Mouse (Mus musculus) telencephalon, adult 2 months (tissue): ENCODE measurements around the gene Gap43.
"Not testable (repeated sequence)": the region's sequence is repeated elsewhere in the genome, so short reads cannot be mapped to it uniquely, and the experiment has no call there.

Experiments used
- DNase-seq: peaks from one replicate; pipeline ENCODE4 v3.0.0-alpha.2; 2011; ENCODE audit warnings: low read depth, low spot score

Gap43 gene

DNA sequence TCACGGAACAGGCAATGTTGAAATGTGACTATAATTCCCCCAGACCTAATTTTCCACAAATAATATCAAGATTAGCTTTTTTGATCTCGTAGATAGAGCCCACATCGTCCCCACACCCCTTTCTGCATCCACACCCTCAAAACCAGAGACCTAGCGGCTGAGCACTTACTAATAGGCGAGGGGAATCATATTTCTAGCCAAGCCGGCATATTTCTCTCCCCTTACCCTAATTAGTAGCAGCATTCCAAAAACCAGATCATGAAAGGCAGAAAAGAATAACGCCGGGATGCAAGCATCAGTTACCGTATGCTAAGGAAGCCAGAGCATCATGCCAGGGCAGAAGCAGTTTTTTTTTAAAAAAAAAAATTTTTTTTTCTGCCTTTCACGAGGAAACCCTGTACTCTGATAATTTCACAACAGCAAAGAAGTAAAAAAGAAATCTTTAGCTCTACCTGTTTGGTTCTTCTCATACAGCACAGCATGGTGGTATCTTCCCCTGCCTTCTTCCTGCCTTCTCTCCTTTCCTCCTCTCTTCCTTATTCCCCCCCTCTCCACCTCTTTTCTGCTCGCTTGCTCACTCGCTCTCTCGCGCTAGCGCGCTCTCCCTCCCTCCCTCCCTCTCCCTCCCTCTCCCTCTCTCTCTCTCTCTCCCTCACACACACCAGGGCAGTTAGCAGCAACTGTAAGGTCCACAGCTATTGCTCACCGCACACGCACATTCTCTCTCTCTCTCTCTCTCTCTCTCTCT is at the start of gene Gap43:
Gene Gap43 (minus strand): TSS at position 631 of the 748 bp plus-strand sequence.
- DNase-seq = peak; percentile 52

DNA sequence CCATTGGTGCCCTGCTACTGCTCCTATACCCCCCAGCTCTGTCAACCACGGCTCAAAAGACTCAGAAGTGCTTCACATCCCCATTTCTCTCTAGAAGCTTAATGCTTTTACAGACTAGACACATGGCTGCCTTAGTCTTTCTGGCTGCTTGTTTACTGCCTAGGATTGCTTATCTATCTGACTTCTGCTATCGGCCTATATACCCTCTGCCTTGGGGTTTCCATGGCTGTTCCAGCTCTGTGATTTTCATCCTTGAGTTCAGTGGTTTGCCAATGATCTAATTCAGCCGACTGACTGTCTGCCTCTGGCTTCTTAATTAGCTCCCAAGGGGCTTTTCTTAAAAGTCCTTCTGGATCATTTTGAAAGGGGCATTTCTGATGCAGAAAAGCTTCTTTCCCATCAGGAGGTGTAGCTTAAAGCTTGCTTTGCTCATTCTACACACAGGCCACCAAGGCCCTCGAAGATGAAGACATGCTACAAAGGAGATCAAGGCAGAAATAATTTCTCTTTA is 40.9 kb upstream of the Gap43 start:
- no peak for DNase-seq

DNA sequence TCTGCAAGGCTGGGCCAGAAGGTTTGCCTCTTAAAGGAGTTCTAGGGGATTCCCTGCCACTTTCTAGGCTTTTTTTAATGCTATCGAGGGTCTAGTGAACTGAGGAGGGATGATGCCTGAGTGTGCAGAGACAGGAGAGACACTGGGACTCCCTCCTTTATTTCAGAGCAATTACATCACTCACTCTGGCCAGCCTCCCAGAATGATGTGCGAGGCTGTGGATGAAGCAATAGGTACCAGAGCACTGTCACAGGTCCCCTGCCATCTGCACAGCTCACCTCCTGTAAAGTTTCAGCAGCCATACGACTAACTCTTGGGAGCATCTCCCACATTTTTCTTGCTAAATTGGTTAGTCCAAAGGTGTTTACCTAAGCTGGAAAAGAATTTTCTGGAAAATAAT is 40.2 kb upstream of the Gap43 start:
- DNase-seq = no peak

DNA sequence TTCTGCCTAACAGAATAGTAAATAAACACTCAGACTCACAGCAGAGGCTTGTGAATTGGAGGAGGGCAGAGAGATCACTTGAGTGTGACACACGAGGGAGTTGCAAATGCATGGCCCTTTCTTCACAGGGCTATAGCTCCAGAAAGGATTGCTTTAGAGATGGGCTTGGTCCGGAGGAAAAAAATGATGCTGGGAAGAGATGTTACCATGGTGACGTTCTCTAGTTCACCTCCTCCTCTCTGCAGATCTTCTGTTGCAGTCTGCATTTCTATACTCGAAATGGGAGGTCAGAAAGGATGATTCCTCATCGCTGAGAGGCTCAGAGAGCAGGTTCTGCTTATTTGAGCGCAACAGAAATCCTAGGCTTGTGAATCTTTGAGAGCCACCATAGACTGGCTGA is 29.7 kb upstream of the Gap43 start:
- peak; percentile 54 for DNase-seq

DNA sequence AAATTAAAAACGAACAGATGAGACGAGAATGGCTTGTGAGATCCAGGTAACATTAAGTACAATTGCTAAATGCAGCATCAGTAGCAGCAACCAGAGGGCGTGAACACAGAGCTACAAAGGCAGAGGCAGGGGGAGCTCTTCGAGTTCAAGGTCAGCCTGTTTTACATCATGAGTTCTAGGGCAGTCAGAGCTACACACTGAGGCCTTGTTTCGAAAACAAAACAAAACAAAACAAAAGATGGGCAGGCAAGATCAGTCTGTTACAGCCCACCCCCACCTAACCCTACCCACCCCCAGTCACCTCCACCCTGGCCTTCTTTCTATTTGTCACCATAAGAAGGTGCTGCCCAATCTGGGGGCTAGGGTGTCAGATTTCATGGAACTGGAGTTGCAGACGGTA is 28.9 kb upstream of the Gap43 start:
- DNase-seq = no peak

DNA sequence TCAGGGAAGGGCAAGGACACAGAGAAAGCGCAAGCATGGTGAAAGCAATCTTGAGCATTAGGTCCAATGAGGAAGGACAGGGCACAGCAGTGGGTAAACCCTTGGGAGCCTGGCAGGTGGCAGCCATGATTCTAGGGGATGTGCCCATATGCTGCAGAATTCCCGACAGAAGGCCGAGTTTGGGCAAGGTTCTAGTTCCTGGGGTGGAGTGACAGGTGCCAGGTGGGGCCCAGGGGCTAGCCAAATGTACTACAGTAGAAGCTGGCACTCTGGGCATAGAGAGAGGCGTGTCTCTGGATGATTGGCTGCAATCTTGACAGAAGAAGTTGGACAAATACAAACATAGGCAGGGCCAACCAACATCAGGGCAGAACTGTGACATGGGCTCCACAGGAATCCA is 19.6 kb upstream of the Gap43 start:
- no peak for DNase-seq

DNA sequence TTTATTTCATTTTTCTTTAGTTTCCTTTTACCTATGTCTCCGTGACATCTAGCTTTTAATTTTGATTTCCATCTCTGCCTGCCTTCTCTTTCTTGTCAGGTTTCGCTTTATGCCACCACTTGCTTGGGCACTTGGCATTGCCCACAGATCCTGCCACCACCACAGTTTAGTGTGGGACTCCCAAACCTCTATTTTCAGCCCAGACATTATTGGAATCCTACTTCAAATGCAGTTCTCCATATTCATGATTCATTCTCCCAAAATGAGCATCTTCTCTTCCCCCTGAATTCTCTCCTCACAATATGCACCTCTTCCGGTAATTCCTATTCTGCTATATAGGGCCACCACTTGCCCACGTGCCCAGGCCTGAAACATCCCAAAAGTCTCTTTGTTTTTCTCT is 17.6 kb upstream of the Gap43 start:
- DNase-seq = no peak

DNA sequence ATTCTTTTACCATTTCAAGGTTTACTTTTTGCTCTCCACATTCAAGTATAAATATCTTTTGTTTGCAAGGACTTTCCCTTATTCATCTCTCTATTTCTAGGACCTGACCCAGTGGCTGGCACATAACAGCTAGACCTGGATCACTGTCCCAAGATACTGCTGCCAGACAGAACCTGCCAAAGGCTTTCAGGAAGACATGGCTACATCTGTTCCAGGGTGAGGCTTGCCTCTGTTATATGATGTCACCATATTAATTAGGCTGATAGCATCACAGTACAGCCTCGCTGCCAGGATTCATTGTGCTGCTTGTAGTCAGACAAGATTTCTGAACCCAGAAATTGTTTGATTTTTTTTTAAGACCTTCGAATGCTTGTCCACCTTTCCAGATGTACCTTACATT is 9.6 kb upstream of the Gap43 start:
- no peak for DNase-seq

DNA sequence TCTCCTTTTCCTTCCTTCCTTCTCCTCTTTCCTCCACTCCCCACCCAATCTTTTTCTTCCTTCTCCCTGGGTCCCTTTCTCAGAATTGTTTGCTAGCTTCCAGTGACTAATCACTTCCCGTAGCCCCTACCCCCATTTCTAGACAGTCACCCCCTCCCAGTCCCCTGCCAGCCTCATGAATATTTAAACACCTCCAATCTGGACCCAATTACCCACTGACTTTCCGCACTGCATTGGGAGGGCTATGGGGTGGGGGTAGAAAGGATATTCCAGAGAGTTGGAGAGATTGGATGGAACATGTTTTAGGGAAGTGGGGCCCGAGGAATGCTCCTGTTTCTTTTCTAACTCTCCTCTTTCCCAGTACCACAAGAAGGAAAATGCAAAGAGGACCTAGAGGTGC is 414 bp upstream of the Gap43 start:
- not testable (repeated sequence) for DNase-seq

DNA sequence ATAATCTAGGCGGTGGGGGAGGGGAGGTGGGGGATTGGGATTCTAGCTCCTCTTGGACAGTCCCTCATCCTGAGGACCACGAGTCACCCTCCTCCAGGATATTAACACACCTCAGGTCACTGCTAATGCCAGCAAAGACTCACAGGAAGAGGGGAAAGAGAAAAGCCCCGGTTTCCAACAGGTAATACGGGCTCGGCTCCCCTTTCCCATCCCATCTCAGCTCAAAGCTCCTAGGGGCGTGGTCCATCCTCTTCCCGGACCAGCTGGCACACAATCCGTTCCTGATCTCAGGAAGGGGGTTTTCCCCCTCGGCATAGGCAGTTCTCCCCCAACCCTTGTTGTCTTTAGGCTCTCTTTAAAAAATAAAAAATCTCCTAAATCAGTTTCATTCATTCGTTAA is 939 bp downstream of the Gap43 start:
- DNase-seq = no peak

DNA sequence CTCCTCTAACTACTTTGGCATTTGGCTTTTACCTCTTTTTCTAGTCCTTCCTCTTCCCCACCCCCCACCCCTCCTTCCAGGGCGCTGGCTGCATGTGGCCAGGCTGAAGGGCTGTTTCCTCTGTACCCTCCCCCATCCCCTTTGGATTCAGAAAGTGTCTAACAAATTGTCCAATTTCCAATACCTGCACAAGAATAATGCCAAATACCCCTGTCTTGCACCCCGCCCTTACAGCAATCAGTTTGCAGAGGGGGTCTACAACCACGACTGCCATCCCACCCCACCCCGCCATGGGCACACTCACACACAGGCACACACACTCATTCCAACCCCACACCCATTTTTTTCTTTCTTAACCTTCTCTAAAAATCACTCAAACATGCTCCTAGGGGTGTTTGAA is 1.5 kb downstream of the Gap43 start:
- no peak for DNase-seq

DNA sequence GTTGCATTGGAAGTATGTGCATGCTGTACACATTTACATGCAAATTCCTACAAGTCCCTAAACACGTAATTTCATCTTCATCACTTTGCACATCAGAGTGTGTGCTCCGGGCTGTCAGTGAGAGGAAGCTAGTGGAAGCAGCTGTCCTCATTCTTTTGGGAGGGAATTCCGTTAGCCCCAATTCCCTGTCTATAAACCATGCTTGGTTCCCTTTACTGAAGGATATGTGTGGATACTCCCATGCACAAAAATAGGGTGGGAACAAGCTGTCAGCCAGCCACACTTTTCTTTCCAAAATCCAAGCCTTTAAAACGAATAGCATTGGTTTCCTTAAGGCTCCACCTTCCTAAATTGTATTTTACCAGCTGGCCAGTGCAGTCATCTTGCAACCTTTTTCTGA is 2.1 kb downstream of the Gap43 start:
- DNase-seq = peak; percentile 59

DNA sequence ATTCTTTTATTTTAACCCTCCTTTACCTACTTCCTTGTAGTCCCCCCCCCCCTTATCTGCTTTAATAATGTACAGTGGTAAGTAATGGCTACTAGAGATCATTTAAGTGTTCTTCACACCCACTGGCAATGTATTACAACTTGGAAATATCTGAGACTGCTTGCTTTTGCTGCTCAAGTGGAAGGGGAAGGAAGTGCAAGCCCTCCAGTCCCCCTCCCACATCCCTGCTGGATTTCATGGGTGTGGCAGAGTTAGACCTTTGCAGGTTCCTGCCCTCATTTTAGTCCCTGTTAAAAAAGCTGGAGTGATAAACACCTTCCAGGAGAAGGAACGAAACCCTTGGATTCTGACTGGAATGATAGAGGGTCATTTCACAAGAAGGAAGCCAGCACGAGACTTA is 2.8 kb downstream of the Gap43 start:
- DNase-seq = no peak

DNA sequence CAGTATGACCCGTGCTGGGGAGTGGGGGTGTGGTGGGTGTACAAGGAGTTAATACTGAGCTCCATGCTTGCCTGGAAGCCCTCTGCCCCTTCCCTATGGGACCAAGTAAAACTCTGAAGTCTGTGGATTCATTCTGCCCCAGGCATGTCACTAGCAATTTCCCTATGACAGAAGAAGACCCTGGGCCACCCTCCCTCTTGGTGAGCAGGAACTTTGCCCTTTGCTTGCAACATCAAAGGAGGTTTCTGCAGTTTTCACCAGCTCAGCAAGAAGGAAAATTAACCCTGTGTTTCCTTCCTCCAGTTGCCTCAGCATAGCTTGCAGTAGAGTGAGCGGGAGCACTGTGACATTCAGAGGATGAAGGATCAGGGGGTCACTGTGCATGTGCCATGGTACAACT is 3.8 kb downstream of the Gap43 start:
- no peak for DNase-seq

DNA sequence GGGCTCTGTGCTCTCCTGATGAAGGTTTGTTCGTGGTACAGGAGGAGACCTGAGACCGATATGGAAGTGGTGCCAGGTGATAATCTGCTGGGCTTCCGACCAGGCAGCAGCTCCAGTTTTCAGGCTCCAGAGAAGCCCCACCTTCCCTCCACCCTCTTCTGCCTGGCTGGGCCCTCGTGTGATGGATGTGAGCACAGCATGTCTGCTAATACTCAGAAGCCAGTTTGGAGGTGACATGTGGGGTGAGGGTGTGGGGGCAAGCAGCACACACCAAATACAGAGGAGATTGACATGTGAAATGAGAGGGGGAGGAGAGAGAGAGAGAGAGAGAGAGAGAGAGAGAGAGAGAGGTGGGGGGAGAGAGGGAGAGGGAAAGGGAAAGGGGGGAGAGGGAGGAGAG is 8.1 kb downstream of the Gap43 start:
- DNase-seq = no peak

DNA sequence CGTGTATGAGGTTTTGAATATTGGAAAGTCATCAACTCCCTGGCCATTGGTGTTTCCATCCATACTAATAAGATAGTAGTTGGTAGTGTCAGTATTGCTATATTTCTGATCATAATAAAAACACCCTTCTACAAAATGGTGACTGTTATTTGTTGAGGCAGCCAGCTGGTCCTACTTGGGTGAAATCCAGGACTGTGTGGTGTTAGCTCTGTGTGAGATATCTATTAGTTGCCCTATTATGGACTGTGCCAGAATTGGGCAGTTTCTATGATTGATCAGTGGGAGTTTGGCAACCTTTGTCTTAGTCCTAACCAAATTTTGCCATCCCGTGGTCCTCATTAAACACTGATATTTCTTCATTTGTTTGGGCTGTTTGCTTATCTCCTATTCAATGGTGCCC is 14.3 kb downstream of the Gap43 start:
- no peak for DNase-seq

DNA sequence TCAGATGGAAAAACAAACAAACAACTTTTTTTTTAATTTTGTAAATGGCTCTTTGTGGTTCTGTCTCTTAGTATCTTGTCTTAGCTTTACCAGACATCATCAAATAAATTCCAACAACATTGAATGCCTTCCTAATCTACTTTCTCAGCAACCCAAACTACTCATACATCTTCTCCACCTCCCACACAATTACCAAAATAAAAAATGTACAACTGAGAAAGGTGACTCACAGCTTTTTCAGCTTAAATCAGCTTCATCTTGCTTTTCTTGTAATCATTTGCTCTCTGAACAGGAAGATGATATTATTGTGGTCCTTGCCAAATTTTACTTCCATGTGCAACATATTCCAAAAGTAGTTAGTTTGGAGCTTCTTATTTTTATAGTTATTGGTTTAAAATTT is 14.9 kb downstream of the Gap43 start:
- DNase-seq = peak; percentile 72

DNA sequence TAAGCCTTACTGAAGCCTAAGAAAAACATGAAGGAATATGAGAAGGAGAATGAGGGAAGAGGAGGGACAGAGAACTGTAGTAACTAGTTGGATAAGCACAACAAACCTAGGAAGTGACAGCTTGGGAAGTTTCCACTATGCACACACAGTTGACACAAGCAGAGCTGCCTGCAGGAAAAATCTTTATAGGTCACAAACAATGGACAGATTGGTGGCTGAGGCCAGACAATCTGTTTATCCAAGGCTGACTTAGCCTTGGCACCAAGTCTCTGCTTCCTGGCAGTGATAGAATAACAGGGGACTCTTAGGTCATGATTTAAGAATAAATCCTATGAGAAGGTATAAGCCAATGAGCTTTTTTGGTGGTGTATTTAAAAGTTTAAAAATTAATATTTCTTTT is 20.6 kb downstream of the Gap43 start:
- DNase-seq = no peak

DNA sequence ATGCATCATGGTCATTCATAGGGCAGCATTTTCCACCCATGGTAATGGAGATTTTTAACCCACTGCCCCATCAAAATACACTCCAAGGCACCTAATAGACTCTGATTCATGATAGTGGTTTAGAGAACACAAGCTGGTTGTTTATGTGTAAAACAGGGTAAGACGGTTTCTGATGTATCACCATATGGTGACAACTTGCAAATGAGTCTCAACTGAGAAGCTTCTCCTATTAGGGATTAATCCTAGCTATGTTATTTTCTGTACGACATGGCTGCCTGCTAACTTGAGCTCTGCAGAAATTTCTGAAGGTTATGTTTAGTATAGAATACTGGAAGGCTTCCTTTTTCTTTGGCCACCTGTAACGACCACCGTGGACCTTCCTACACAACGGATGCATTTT is 21.1 kb downstream of the Gap43 start:
- DNase-seq = no peak

DNA sequence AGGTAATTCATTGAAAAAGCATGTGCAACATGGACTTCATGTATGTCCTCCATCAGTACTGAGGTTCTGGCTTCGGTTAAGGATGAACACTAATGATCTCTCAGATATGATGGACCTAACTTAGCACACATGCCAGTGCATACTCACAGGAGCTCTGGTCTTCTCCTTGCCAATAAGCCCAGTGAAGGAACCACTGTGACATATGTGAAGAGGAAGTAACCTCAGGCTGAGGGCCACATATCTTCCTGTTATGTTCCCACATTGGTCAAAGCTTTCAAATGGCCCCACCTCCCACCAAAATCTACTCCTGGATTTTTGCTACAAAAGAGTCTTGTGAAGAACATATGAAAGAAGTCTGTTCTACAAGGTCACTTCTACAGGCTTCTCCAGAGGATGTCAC is 28.3 kb downstream of the Gap43 start:
- DNase-seq = no peak

DNA sequence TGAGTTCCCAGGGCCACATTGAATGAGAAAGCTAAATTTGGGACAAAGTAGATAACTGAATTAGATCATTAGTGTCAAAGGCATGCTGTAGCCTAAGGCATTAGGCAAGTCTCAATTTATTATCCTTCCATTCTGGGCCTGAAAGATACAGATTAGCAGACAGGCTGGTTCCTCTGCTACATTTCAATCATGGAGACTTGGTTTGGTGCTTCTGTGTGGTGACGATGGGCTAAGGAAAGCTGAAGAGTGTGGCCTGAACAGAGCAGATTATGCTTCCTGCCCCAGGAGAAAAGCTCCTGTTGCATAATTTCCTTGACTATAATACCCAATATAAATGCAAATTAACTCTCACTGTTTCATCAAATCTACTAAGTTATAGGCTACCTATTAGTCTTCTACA is 31.7 kb downstream of the Gap43 start:
- DNase-seq = no peak

DNA sequence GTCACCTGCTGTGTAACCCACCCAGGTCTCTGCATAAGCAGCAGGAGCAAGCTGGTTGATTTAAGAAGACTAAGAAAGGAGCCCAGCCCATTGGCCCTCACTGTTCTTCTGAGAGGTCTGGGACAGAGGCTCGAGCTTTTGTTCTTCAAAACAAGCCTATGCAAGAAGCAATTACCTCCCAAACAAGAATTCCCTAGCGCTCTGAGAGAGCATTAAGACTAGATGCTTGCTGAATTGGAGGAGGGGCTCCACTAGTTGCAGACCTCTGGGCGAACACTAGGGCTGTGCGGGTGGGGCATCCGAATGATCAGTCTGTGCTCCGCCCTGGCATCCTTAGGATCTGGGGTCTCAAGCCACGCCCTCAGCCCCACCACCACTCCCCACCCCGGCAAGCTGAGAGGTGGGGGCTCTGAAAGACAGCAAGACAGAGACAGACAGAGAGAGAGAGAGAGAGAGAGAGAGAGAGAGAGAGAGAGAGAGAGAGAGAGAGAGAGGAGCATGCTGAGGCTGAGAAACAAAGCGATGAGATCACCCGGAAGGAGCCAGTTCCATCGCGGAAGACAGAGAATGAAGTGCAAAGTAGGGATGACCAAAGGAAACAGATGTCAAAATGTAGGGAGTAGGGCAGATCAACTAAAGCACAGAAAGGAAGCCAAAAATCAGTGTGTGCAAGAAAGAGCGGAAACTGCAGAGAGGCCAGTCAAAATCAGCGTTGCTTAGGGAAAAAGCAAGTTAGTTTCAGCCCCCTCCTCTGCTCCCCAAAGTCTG is 34.3 kb downstream of the Gap43 start:
- no peak for DNase-seq

DNA sequence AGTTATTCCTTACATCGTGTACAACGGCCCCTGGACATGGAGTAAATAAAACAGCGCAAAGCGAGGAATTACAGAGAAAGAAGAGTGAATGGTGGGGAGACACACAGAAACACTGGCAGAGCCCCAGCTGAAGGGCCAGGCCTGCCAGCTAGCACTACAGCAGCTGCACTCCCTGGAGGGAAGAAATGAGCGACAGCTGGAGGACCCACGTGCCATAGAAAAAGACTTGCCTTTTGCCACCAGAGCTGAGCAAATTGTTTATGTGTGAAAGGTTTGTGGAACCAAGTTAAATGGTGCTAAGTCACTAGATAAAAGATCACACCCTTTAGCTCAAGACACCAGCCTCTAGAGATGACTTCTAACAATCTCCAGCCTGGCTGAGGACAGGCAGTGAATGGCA is 37.0 kb downstream of the Gap43 start:
- no peak for DNase-seq
